Mouse (Mus musculus) myocyte (in vitro differentiated cells): ENCODE results near the gene Eif4e3. TPM values are rescaled to one million over a fixed set of nuclear protein-coding genes. Genes with fewer than 3 reads are reported as not detected.

ENCODE experiments used
- H3K27me3 ChIP-seq: one replicate; pipeline ENCODE4 v1.6.1; 2011; ENCODE audit not compliant: control insufficient read depth, insufficient read depth, insufficient read length
- H3K36me3 ChIP-seq: one replicate; pipeline ENCODE4 v1.6.1; 2011; ENCODE audit not compliant: control insufficient read depth, insufficient read depth
- H3K4me2 ChIP-seq: one replicate; pipeline ENCODE4 v1.6.1; 2011; ENCODE audit warnings: low read depth, control low read depth
- H3K4me3 ChIP-seq: one replicate; pipeline ENCODE4 v1.5.1; 2011; ENCODE audit warnings: mild to moderate bottlenecking, control low read depth, moderate library complexity
- H3K79me2 ChIP-seq: one replicate; pipeline ENCODE4 v1.6.1; 2011; ENCODE audit not compliant: control insufficient read depth, insufficient read depth
- H3ac ChIP-seq: one replicate; pipeline ENCODE4 v1.6.1; 2011; ENCODE audit not compliant: control insufficient read depth, insufficient read length
- CEBPB ChIP-seq: IDR thresholded peaks from 2 replicates; pipeline ENCODE4 v1.6.1; 2011; ENCODE audit warnings: mild to moderate bottlenecking, moderate library complexity; ENCODE audit not compliant: poor library complexity, insufficient read depth, severe bottlenecking
- E2F4 ChIP-seq: IDR thresholded peaks from one replicate; pipeline ENCODE4 v1.6.1; 2011; ENCODE audit warnings: mild to moderate bottlenecking, control low read depth, moderate library complexity; ENCODE audit not compliant: insufficient read depth
- MAX ChIP-seq: IDR thresholded peaks from one replicate; pipeline ENCODE4 v1.6.1; 2011; ENCODE audit warnings: low read depth, mild to moderate bottlenecking, control low read depth
- MYOD1 ChIP-seq, 3 experiments: IDR thresholded peaks; one replicate each; pipeline ENCODE4 v1.6.1; 2011; ENCODE audit warnings: control low read depth in 2 of 3, low read depth in 2 of 3, mild to moderate bottlenecking in 2 of 3, moderate library complexity in 1 of 3; ENCODE audit not compliant: insufficient read length in 2 of 3, control insufficient read depth in 1 of 3
- MYOG ChIP-seq, 3 experiments: IDR thresholded peaks; one replicate each; pipeline ENCODE4 v1.6.1; 2011; ENCODE audit warnings: control low read depth in 2 of 3, low read depth in 2 of 3, mild to moderate bottlenecking in 2 of 3; ENCODE audit not compliant: insufficient read length in 2 of 3, control insufficient read depth in 1 of 3, insufficient read depth in 1 of 3
- POLR2A ChIP-seq: IDR thresholded peaks from one replicate; pipeline ENCODE4 v1.6.1; 2011; ENCODE audit warnings: low read depth, mild to moderate bottlenecking, control low read depth, moderate library complexity; ENCODE audit not compliant: insufficient read length
- POLR2AphosphoS2 ChIP-seq: IDR thresholded peaks from one replicate; pipeline ENCODE4 v1.6.1; 2011; ENCODE audit warnings: low read depth, control low read depth; ENCODE audit not compliant: insufficient read length
- REST ChIP-seq: IDR thresholded peaks from one replicate; pipeline ENCODE4 v1.6.1; 2011; ENCODE audit warnings: mild to moderate bottlenecking, control low read depth, moderate library complexity; ENCODE audit not compliant: insufficient read depth, insufficient read length
- SRF ChIP-seq: IDR thresholded peaks from one replicate; pipeline ENCODE4 v1.6.1; 2011; ENCODE audit warnings: low read depth; ENCODE audit not compliant: control insufficient read depth, insufficient read length
- TCF12 ChIP-seq: IDR thresholded peaks from one replicate; pipeline ENCODE4 v1.6.1; 2011; ENCODE audit warnings: mild to moderate bottlenecking, control low read depth; ENCODE audit not compliant: poor library complexity, insufficient read depth, severe bottlenecking
- TCF3 ChIP-seq: IDR thresholded peaks from one replicate; pipeline ENCODE4 v1.6.1; 2011; ENCODE audit warnings: low read depth, control low read depth; ENCODE audit not compliant: insufficient read length
- USF1 ChIP-seq: IDR thresholded peaks from one replicate; pipeline ENCODE4 v1.6.1; 2011; ENCODE audit warnings: low read depth, mild to moderate bottlenecking, control low read depth, moderate library complexity
- polyA plus RNA-seq: library from polyadenylated mRNA; unstranded; fragments of >200 nt; fragmentation: generic; extraction: Trizol; gene quantifications from one replicate; pipeline ENCODE4 v1.2.1, GENCODE M21; 2012; ENCODE audit warnings: missing spikeins

Gene Eif4e3
- polyA plus RNA-seq, 1 experiment: 6.1 TPM

- Histone ChIP-seq H3K36me3 (no peaks in the 10 kb centered on the region), H3K79me2 (no peaks in the 10 kb centered on the region), H3ac (no peak overlapping the region), H3K27me3 (no peaks in the 10 kb centered on the region), H3K4me2 (no peak overlapping the region), H3K4me3 (no peak overlapping the region)
- TF ChIP-seq TCF12 (no peak), TCF3 (no peak), CEBPB (no peak), SRF (no peak), POLR2A (no peak), MAX (no peak), POLR2AphosphoS2 (no peak), MYOD1 (IDR thresholded peaks at IDR 0.05; ENCODE audit: control insufficient read depth in 1 of 3, insufficient read length in 2 of 3, low read depth in 2 of 3) (no peak), MYOG (IDR thresholded peaks at IDR 0.05; ENCODE audit: control insufficient read depth in 1 of 3, insufficient read depth in 1 of 3, insufficient read length in 2 of 3, low read depth in 2 of 3) (no peak), REST (no peak), E2F4 (no peak), USF1 (no peak)
Observed at GRCm38 (mm10) chr6:99621167-99621566, 45.4 kb downstream of the Eif4e3 start.

DNA sequence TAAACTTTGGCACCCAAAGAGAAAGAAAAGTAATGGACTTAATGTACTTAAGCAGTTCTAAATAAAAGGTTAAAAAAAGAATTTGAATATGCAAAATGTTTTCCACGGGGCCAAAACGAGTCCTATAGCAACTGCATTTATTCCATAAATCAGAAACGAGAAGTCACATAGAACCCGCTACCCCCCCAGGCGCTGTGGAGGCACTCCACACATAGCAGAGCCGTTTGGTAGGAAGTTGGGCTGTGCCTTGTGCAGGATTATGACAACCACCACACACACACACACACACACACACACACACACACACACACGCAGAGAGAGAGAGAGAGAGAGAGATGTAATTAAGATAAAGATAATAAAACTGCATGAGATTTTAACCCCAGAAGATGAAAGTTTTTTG, 46.1 kb downstream of the Eif4e3 start:
- H3K4me2 ChIP-seq: no peak overlapping the region
- H3ac ChIP-seq: no peak overlapping the region

GRCm38 (mm10) chr6:99619964-99620363, 46.6 kb downstream of the Eif4e3 start:
- Histone ChIP-seq H3K4me2 (no peak overlapping the region), H3K4me3 (no peak overlapping the region), H3K79me2 (no peaks in the 10 kb centered on the region), H3ac (no peak overlapping the region), H3K36me3 (no peaks in the 10 kb centered on the region), H3K27me3 (no peaks in the 10 kb centered on the region)
- TF ChIP-seq MYOD1 (IDR thresholded peaks at IDR 0.05; ENCODE audit: control insufficient read depth in 1 of 3, insufficient read length in 2 of 3, low read depth in 2 of 3) (no peak), CEBPB (no peak), REST (no peak), TCF3 (no peak)

More for the DNA sequence above, 46.1 kb downstream of the Eif4e3 start:
- Histone ChIP-seq H3K4me3 (no peak overlapping the region), H3K27me3 (no peaks in the 10 kb centered on the region), H3K79me2 (no peaks in the 10 kb centered on the region), H3K36me3 (no peaks in the 10 kb centered on the region)
- no peak for TF ChIP-seq TCF12
- TF ChIP-seq CEBPB: no peak
- no peak for TF ChIP-seq SRF
- no peak for TF ChIP-seq POLR2AphosphoS2
- no peak for TF ChIP-seq POLR2A
- no peak for TF ChIP-seq USF1
- no peak for TF ChIP-seq MAX
- no peak for TF ChIP-seq REST
- no peak for TF ChIP-seq E2F4
- no peak for TF ChIP-seq MYOD1 (IDR thresholded peaks at IDR 0.05; ENCODE audit: control insufficient read depth in 1 of 3, insufficient read length in 2 of 3, low read depth in 2 of 3)
- no peak for TF ChIP-seq TCF3
- TF ChIP-seq MYOG (IDR thresholded peaks at IDR 0.05; ENCODE audit: control insufficient read depth in 1 of 3, insufficient read depth in 1 of 3, insufficient read length in 2 of 3, low read depth in 2 of 3): no peak

- Histone ChIP-seq H3K27me3 (no peaks in the 10 kb centered on the region), H3K36me3 (no peaks in the 10 kb centered on the region), H3K4me2 (no peak overlapping the region), H3K79me2 (no peaks in the 10 kb centered on the region), H3K4me3 (no peak overlapping the region), H3ac (no peak overlapping the region)
- TF ChIP-seq MYOG (IDR thresholded peaks at IDR 0.05; ENCODE audit: control insufficient read depth in 1 of 3, insufficient read depth in 1 of 3, insufficient read length in 2 of 3, low read depth in 2 of 3): no peak
- no peak for TF ChIP-seq SRF
- no peak for TF ChIP-seq MAX
- TF ChIP-seq USF1: no peak
Observed at GRCm38 (mm10) chr6:99619466-99619865, 47.1 kb downstream of the Eif4e3 start.

DNA sequence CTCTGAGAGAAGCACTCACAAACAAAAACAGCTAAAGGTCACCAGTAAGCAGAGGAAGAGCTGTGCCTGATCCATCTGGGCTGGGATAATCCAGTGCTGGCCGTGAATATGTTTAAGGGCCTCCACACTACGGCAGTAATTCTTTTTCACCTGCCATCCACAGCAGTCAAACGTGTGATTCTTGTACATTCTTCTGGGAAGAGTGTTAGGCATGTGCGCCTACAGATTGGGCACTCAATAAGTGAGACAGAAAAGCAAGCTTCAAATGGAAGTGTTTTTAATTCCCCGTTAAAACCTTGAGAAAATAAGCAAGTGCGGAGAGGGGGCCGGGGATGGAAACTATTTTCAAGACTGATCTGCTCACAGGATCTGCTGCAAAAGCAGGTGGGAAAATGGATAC, 48.7 kb downstream of the Eif4e3 start:
- Histone ChIP-seq H3K36me3 (no peaks in the 10 kb centered on the region), H3ac (no peak overlapping the region), H3K4me3 (no peak overlapping the region), H3K27me3 (no peaks in the 10 kb centered on the region), H3K79me2 (no peaks in the 10 kb centered on the region), H3K4me2 (no peak overlapping the region)
- TF ChIP-seq SRF (no peak), CEBPB (no peak), E2F4 (no peak)

DNA sequence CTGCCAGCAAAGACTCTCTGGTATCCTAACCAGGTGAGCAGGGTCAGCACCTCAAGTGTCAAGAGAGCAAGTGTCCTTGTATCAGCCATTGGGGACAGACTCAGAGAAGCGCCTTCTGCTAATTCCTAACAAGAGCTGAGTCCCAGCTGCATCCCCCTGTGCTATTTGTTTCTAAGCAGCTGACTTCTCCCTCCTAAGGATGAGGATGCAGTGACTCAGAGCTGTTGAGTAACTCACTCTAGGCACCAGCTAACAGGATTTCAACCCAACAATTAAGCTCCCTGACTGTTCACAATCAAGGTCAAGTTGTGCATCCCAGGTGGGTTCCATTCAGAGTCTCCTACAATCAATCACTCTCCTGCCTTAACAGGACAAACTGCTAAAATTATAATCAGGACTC, 49.2 kb downstream of the Eif4e3 start:
- Histone ChIP-seq H3K4me2 (no peak overlapping the region), H3K36me3 (no peaks in the 10 kb centered on the region), H3K27me3 (no peaks in the 10 kb centered on the region), H3K79me2 (no peaks in the 10 kb centered on the region), H3K4me3 (no peak overlapping the region), H3ac (no peak overlapping the region)
- TF ChIP-seq TCF12 (no peak), REST (no peak), MYOD1 (IDR thresholded peaks at IDR 0.05; ENCODE audit: control insufficient read depth in 1 of 3, insufficient read length in 2 of 3, low read depth in 2 of 3) (no peak), E2F4 (no peak), MAX (no peak), SRF (no peak), TCF3 (no peak), MYOG (IDR thresholded peaks at IDR 0.05; ENCODE audit: control insufficient read depth in 1 of 3, insufficient read depth in 1 of 3, insufficient read length in 2 of 3, low read depth in 2 of 3) (no peak)
